Mouse (Mus musculus) bone marrow macrophage, adult 2 months (primary cell): Measurements from ENCODE around the gene Gpha2. TPM values are rescaled to one million over a fixed set of nuclear protein-coding genes. Genes with fewer than 3 reads are reported as not detected.

Experiments
- H3K27ac ChIP-seq: 2 replicates; pipeline ENCODE4 v1.5.1; 2012; ENCODE audit warnings: low read depth, low read length; ENCODE audit not compliant: insufficient read depth
- H3K4me1 ChIP-seq: 2 replicates; pipeline ENCODE4 v1.6.1; 2012; ENCODE audit warnings: low read length; ENCODE audit not compliant: control insufficient read depth, insufficient read depth
- H3K4me3 ChIP-seq: 2 replicates; pipeline ENCODE4 v1.5.1; 2012; ENCODE audit warnings: mild to moderate bottlenecking, low read length, moderate library complexity; ENCODE audit not compliant: insufficient read depth
- CTCF ChIP-seq: IDR thresholded peaks from 2 replicates; pipeline ENCODE4 v1.5.1; 2012; ENCODE audit warnings: low read depth, mild to moderate bottlenecking, low read length, moderate library complexity
- POLR2A ChIP-seq: IDR thresholded peaks from 2 replicates; pipeline ENCODE4 v1.6.1; 2012; ENCODE audit warnings: mild to moderate bottlenecking, low read depth, low read length, borderline replicate concordance
- polyA plus RNA-seq: library from polyadenylated mRNA; stranded (reverse); fragments of >200 nt; gene quantifications from 2 replicates; pipeline ENCODE4 v1.2.4, GENCODE M21; 2012; ENCODE audit not compliant: missing spikeins, insufficient read depth, insufficient read length

Gene Gpha2
- polyA plus RNA-seq, 1 experiment = not detected

GRCm38 (mm10) chr19:6262222-6262621, 36.0 kb downstream of the Gpha2 start:
- Histone ChIP-seq H3K4me3 (no peak overlapping the region), H3K4me1 (0 out of 2 replicates have a peak, but pooled peaks cover 2% of the 10 kb centered on the region), H3K27ac (no peak overlapping the region)
- TF ChIP-seq POLR2A (no peak), CTCF (peak; percentile 93)

GRCm38 (mm10) chr19:6262839-6263433, 36.8 kb downstream of the Gpha2 start:
- no peak for TF ChIP-seq POLR2A
- TF ChIP-seq CTCF = no peak
- Histone ChIP-seq H3K4me3 (no peak overlapping the region), H3K27ac (no peak overlapping the region), H3K4me1 (peaks cover 4% of the 10 kb centered on the region; the same call in 1 of the 2 replicates)

- Histone ChIP-seq H3K4me1 (peaks cover 12% of the 10 kb centered on the region), H3K4me3 (no peak overlapping the region), H3K27ac (no peak overlapping the region)
- TF ChIP-seq POLR2A (no peak), CTCF (no peak)
Measured at GRCm38 (mm10) chr19:6264200-6264599, 38.0 kb downstream of the Gpha2 start.

- Histone ChIP-seq H3K27ac (no peak overlapping the region), H3K4me1 (peaks cover 19% of the 10 kb centered on the region), H3K4me3 (no peak overlapping the region)
- TF ChIP-seq CTCF (no peak), POLR2A (no peak)
Measured at GRCm38 (mm10) chr19:6264945-6265344, 38.8 kb downstream of the Gpha2 start.

- Histone ChIP-seq H3K4me3 (no peak overlapping the region), H3K4me1 (peaks cover 23% of the 10 kb centered on the region), H3K27ac (no peak overlapping the region)
- TF ChIP-seq CTCF (no peak), POLR2A (no peak)
Measured at GRCm38 (mm10) chr19:6265727-6266182, 39.6 kb downstream of the Gpha2 start.

- Histone ChIP-seq H3K27ac (no peak overlapping the region), H3K4me3 (no peak overlapping the region), H3K4me1 (peaks cover 37% of the 10 kb centered on the region)
- TF ChIP-seq POLR2A = no peak
- TF ChIP-seq CTCF = no peak
Measured at GRCm38 (mm10) chr19:6267306-6268169, 41.4 kb downstream of the Gpha2 start.

GRCm38 (mm10) chr19:6268170-6268528, 42.0 kb downstream of the Gpha2 start:
- peaks cover 43% of the 10 kb centered on the region for H3K4me1 ChIP-seq
- peak; percentile 79 for TF ChIP-seq CTCF
- no peak for TF ChIP-seq POLR2A
- H3K27ac ChIP-seq = no peak overlapping the region
- H3K4me3 ChIP-seq = no peak overlapping the region

- Histone ChIP-seq H3K4me3 (no peak overlapping the region), H3K27ac (no peak overlapping the region), H3K4me1 (peaks cover 48% of the 10 kb centered on the region)
- TF ChIP-seq CTCF = no peak
- TF ChIP-seq POLR2A = no peak
Measured at GRCm38 (mm10) chr19:6268670-6269132, 42.5 kb downstream of the Gpha2 start.

GRCm38 (mm10) chr19:6269798-6270475, 43.8 kb downstream of the Gpha2 start:
- Histone ChIP-seq H3K27ac (no peak overlapping the region), H3K4me1 (peaks cover 58% of the 10 kb centered on the region), H3K4me3 (no peak overlapping the region)
- TF ChIP-seq CTCF (no peak), POLR2A (no peak)

GRCm38 (mm10) chr19:6270661-6271060, 44.5 kb downstream of the Gpha2 start:
- no peak overlapping the region for H3K4me3 ChIP-seq
- TF ChIP-seq CTCF (no peak), POLR2A (no peak)
- H3K4me1 ChIP-seq = peaks cover 64% of the 10 kb centered on the region
- no peak overlapping the region for H3K27ac ChIP-seq
